Mouse (Mus musculus): ENCODE results near the gene Prkcb. TPM values are rescaled to one million over a fixed set of nuclear protein-coding genes. Genes with fewer than 3 reads are reported as not detected.

Prkcb gene
- polyA plus RNA-seq, 1 experiment, result 767 TPM

DNA sequence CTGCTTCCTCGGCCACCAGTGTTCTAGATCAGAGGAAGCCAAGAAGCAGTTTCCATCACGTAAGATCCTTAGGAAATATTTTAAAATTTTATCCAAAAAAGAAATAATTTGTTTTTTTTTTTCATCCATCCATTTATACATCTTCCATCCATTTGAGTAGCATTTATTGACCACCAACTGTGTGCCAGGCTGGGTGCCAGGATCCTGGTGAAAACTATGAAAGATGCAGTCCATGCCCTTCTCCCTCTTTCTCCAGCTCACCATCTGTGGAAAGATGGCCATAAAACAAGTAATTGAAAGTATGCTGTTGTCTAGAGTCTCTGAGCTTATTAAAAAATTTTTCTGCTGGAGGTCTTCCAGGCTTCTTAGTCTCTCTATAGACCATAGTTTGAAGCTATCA, 341.8 kb downstream of the Prkcb start:
- no peak overlapping the region for H3K27ac ChIP-seq (ENCODE audit: insufficient read depth, low read length)
- peaks cover 2% of the 10 kb centered on the region; the same call in 1 of the 2 replicates for H3K4me1 ChIP-seq (ENCODE audit: control insufficient read depth, insufficient read depth, low read length)
- TF ChIP-seq CTCF (IDR thresholded peaks at IDR 0.05; ENCODE audit: extremely low read depth, insufficient read depth, low read length), result no peak
- no peak overlapping the region for H3K4me3 ChIP-seq (ENCODE audit: insufficient read depth, low read length)

DNA sequence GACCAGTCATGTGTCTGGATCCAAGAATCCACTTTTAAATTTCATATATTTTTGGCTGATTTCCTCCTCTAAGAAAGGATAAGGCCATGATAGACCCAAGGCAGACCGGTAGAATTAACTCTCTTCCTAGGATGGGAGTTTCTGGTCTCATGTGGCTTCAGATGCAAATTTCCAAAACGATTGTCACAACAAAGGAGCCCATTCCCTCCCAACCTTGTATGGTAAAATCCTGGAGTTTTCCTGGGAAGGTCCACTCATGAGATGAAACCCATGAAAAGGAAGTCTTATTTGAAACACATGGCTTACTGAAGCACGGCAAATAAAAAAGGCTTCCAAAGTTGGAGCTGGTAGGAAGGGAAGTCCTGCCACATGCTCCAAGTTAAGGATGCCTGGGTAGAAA, 342.6 kb downstream of the Prkcb start:
- Histone ChIP-seq H3K4me3 (ENCODE audit: insufficient read depth, low read length) (no peak overlapping the region), H3K4me1 (ENCODE audit: control insufficient read depth, insufficient read depth, low read length) (peaks cover 2% of the 10 kb centered on the region; the same call in 1 of the 2 replicates), H3K27ac (ENCODE audit: insufficient read depth, low read length) (no peak overlapping the region)
- TF ChIP-seq CTCF (IDR thresholded peaks at IDR 0.05; ENCODE audit: extremely low read depth, insufficient read depth, low read length) (no peak), POLR2A (IDR thresholded peaks at IDR 0.05; ENCODE audit: extremely low read depth, insufficient read depth, low read length) (no peak)

DNA sequence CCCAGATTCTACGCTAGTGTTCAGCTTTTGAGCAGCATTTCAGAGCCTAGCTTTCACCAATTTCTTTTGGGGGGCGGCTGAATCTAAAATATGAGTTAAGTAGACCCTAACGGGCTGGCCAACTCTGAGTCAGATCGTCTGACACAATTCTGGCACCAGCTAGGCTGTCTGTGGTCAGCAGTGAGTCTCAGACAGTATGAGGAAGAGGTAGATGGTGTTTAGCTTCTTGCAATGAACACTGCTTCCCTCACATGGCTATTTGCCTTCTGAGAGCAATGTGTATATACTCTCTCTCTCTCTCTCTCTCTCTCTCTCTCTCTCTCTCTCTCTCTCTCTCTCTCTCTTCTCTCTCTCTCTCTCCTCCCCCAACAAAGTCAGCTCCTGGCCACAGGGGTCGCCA, 344.4 kb downstream of the Prkcb start:
- Histone ChIP-seq H3K4me3 (ENCODE audit: insufficient read depth, low read length) (no peak overlapping the region), H3K4me1 (ENCODE audit: control insufficient read depth, insufficient read depth, low read length) (no peaks in the 10 kb centered on the region; the same call in 1 of the 2 replicates), H3K27ac (ENCODE audit: insufficient read depth, low read length) (no peak overlapping the region)
- no peak for TF ChIP-seq POLR2A (IDR thresholded peaks at IDR 0.05; ENCODE audit: extremely low read depth, insufficient read depth, low read length)
- no peak for TF ChIP-seq CTCF (IDR thresholded peaks at IDR 0.05; ENCODE audit: extremely low read depth, insufficient read depth, low read length)

DNA sequence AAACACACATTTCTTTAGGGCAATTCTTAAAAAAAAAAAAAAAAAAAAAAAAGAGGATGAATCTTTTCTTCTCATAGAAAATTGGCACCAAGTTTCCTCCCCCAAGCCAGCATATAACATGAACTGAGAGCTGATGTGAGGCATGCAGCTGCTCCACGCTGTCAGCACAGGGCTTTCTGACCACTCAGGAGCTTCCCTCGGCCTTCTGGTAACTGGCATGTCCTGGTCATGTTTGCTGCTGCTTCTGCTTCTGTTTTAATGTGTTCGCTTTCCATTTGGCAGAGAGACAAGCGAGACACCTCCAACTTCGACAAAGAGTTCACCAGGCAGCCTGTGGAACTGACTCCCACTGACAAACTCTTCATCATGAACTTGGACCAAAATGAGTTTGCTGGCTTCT, 344.9 kb downstream of the Prkcb start:
- no peak overlapping the region for H3K4me3 ChIP-seq (ENCODE audit: insufficient read depth, low read length)
- H3K27ac ChIP-seq (ENCODE audit: insufficient read depth, low read length), result no peak overlapping the region
- H3K4me1 ChIP-seq (ENCODE audit: control insufficient read depth, insufficient read depth, low read length), result no peaks in the 10 kb centered on the region
- no peak for TF ChIP-seq POLR2A (IDR thresholded peaks at IDR 0.05; ENCODE audit: extremely low read depth, insufficient read depth, low read length)
- TF ChIP-seq CTCF (IDR thresholded peaks at IDR 0.05; ENCODE audit: extremely low read depth, insufficient read depth, low read length), result no peak

DNA sequence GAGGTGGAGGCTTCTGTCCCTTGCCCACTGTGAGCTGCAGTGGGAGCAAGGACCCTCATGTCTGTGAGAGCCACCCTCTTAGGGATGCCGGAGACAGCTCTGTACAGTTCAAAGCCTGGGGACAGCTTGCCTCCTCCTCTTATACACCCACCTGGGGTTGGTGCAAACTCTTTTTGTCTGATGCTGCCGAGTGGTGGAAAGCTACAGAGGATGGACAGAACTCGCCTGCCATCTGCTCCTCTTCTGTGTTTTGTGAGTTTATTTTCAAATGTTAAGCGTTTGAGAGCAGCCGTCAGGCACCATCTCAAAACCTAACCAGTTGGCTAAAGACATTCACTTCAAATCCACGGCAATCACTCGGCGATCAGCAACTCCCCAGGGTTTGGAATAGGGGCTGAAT, 355.1 kb downstream of the Prkcb start:
- TF ChIP-seq CTCF (IDR thresholded peaks at IDR 0.05; ENCODE audit: extremely low read depth, insufficient read depth, low read length), result no peak
- no peak for TF ChIP-seq POLR2A (IDR thresholded peaks at IDR 0.05; ENCODE audit: extremely low read depth, insufficient read depth, low read length)
- H3K27ac ChIP-seq (ENCODE audit: insufficient read depth, low read length), result no peak overlapping the region

DNA sequence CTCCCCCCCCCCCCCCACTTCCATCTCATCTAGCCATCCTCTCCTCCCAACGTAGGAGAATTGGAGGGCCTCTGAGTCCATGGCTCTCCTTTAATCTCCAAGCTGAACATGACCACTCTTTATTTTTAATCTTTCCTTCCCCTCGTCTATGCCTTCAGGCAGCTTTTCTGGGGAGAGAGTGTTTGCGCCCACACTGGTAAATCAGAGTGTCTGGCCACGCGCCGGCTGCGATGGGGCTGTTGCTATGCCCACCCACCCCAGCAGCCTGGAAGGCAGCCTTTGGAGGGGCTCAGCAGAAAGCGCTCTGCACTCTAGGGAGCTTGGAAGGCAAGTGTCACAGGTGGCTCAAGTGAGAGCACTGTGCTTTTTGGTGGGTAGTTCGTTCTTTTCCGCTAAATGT, 360.8 kb downstream of the Prkcb start:
- TF ChIP-seq CTCF (IDR thresholded peaks at IDR 0.05; ENCODE audit: extremely low read depth, insufficient read depth, low read length), result no peak
- TF ChIP-seq POLR2A (IDR thresholded peaks at IDR 0.05; ENCODE audit: extremely low read depth, insufficient read depth, low read length), result no peak
- 0 out of 2 replicates have a peak, but pooled peaks cover 2% of the 10 kb centered on the region for H3K4me1 ChIP-seq (ENCODE audit: control insufficient read depth, insufficient read depth, low read length)
- H3K27ac ChIP-seq (ENCODE audit: insufficient read depth, low read length), result peak overlapping the region; percentile 37; the same call in 1 of the 2 replicates
- no peak overlapping the region for H3K4me3 ChIP-seq (ENCODE audit: insufficient read depth, low read length)

More for the DNA sequence above, 355.1 kb downstream of the Prkcb start:
- H3K4me1 ChIP-seq (ENCODE audit: control insufficient read depth, insufficient read depth, low read length), result peaks cover 1% of the 10 kb centered on the region; the same call in 1 of the 2 replicates
- H3K4me3 ChIP-seq (ENCODE audit: insufficient read depth, low read length), result no peak overlapping the region

DNA sequence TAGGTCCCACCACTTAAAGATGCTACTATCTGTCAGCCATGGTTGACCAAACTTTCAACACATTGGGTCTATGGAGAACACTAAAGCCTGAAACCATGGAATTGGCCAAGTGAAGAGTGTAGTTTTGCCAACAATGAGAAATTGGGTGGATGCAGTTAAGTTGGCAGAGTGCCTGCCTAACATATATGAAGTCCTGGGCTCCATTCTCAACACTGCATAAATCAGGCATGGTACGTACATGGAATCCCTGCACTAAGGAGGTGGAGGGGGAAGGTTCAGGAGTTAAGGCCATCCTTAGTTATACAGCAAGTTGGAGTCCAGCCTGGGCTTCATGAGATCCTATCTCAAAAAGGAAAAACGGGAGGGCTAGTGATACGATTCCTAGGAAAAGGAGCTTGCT, 364.0 kb downstream of the Prkcb start:
- H3K27ac ChIP-seq (ENCODE audit: insufficient read depth, low read length), result no peak overlapping the region
- H3K4me1 ChIP-seq (ENCODE audit: control insufficient read depth, insufficient read depth, low read length), result 0 out of 2 replicates have a peak, but pooled peaks cover 2% of the 10 kb centered on the region
- TF ChIP-seq POLR2A (IDR thresholded peaks at IDR 0.05; ENCODE audit: extremely low read depth, insufficient read depth, low read length), result no peak
- no peak for TF ChIP-seq CTCF (IDR thresholded peaks at IDR 0.05; ENCODE audit: extremely low read depth, insufficient read depth, low read length)
- H3K4me3 ChIP-seq (ENCODE audit: insufficient read depth, low read length), result no peak overlapping the region

DNA sequence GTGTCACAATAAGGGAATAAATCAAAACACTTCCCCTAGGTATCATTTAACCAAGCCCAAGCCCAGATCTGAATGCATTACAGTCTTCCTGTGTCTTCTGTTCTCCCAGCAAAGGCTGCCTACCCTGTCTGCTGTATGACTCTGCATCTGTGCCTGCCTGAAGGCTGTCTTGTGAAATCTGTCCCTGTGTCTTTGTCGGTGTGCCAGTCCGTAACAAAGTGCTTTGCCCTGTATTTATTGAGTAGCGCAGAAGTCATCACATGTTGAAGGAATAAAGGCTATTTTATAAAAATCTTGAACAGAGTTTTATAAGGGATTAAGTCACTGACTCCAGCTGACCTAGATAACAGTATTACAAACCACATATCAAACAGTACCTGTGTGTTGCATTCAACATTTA, 368.1 kb downstream of the Prkcb start:
- Histone ChIP-seq H3K4me3 (ENCODE audit: insufficient read depth, low read length) (no peak overlapping the region), H3K4me1 (ENCODE audit: control insufficient read depth, insufficient read depth, low read length) (no peaks in the 10 kb centered on the region), H3K27ac (ENCODE audit: insufficient read depth, low read length) (no peak overlapping the region)
- TF ChIP-seq POLR2A (IDR thresholded peaks at IDR 0.05; ENCODE audit: extremely low read depth, insufficient read depth, low read length), result no peak

DNA sequence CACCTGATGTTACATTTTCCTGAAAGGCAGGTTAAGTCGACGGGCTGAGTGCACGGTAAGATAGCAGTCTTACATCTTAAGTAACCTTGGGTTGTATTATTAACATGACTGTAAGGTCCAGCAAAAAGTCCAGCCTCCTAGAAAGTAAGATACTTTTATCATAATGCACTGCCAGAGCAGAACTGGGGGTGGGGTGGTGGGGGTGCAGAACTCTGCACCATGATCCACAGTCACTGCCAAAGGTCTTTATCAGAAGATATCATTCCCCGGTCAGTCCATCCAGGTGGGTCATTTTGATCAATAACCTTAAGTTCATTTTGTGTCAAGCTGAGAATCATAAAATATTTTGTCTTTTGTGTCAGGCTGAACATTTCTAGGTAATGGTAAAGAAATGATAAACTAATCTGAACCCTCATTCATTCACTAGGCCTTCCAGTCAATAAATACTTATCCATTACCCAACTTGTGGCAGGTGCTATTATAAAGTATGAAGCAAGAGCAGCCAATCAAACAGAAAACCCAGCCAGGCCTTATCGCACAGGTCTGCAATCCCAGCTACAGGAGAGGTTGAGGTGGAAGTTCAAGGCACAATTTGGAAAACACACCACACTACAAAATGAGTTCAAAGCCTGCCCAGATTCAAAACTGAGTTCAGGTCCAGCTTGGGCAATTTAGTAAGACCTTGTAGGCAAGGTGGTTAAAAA, 369.0 kb downstream of the Prkcb start:
- no peaks in the 10 kb centered on the region for H3K4me1 ChIP-seq (ENCODE audit: control insufficient read depth, insufficient read depth, low read length)
- TF ChIP-seq CTCF (IDR thresholded peaks at IDR 0.05; ENCODE audit: extremely low read depth, insufficient read depth, low read length) (no peak), POLR2A (IDR thresholded peaks at IDR 0.05; ENCODE audit: extremely low read depth, insufficient read depth, low read length) (no peak)
- no peak overlapping the region for H3K4me3 ChIP-seq (ENCODE audit: insufficient read depth, low read length)

DNA sequence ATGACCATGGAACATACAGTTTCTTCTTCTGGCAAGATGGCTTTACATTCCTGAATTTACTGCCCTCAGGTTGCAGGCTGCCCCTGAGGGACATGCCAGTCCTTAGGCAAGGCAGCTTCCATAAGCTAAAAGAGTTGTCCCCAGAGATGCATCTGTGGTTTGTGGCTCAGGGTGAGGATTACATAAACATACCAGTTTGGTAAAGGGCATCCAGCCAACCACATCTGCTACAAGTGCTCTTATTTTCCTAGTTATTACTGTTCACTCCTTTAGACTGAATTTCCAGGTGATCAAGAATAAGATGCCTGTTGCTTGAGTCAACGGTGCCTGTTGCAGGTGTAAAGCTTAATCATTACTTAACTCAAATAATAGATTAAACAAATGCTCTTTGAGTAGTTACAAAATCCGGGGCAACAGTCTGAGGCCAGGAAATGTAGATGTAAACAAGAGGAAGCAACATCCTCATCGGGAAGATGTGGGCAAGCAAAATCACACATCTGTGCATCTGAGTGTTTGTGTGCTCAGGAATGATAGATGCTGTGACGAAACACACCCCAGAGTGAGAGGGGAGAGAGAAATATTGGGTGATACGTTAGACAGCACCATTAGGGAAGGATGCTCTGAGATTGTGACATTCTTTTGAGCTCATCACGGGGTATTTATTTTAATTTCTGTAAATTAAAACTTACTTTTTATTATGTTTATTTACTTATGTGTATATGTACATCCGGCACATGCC, 376.9 kb downstream of the Prkcb start:
- peaks cover 1% of the 10 kb centered on the region; the same call in 1 of the 2 replicates for H3K4me1 ChIP-seq (ENCODE audit: control insufficient read depth, insufficient read depth, low read length)
- TF ChIP-seq POLR2A (IDR thresholded peaks at IDR 0.05; ENCODE audit: extremely low read depth, insufficient read depth, low read length) (no peak), CTCF (IDR thresholded peaks at IDR 0.05; ENCODE audit: extremely low read depth, insufficient read depth, low read length) (no peak)
- H3K27ac ChIP-seq (ENCODE audit: insufficient read depth, low read length), result no peak overlapping the region
- H3K4me3 ChIP-seq (ENCODE audit: insufficient read depth, low read length), result no peak overlapping the region

More for the DNA sequence above, 369.0 kb downstream of the Prkcb start:
- H3K27ac ChIP-seq (ENCODE audit: insufficient read depth, low read length), result no peak overlapping the region

Measured in cortical plate, adult 2 months (tissue).